Mouse (Mus musculus): Measurements from ENCODE around the gene Rec8. TPM values are rescaled to one million over a fixed set of nuclear protein-coding genes. Genes with fewer than 3 reads are reported as not detected.

The Rec8 gene
- 4.5 TPM in 2 replicates for polyA plus RNA-seq (2015; fragmentation: Nextera tagmentation; extraction: Ambion mirVana)

DNA sequence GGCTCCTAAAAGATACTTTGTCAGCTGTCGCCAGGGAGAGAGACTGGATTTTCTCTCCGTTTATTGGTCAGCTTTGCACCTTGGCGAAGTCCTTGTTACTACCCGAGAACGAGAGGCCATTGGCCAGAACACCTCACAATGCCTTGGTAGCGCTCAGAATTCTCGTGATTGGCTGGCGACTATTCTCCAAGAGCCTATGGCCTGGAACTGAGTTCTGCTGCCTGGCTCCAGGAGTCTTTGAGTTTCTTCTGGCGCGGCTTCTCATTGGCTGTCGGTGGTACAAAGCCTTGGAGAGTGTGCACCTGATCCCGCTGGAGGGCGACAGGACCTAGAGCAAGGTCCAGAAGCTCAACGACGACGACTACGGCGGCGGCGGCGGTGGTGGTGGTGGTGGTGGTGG, at the start of gene Rec8:
TSS of gene Rec8 (plus strand) at position 216 of the 400 bp plus-strand sequence.
- Histone ChIP-seq H3K4me3 (ENCODE audit: low read depth, low read length) (peak within 1 kb of the TSS; percentile 20), H3K9me3 (ENCODE audit: control insufficient read depth, low read length) (no peaks in the 10 kb centered on the region), H3K27me3 (ENCODE audit: control insufficient read depth, insufficient read depth, low read length) (no peaks in the 10 kb centered on the region), H3K27ac (replicated peaks) (no peak within 1 kb of the TSS), H3K4me2 (replicated peaks; ENCODE audit: low read depth) (peak within 1 kb of the TSS; percentile 35), H3K9ac (ENCODE audit: low read length) (peak within 1 kb of the TSS; percentile 41; the same call in 1 of the 2 replicates), H3K4me1 (replicated peaks; ENCODE audit: control insufficient read depth, insufficient read depth) (no peaks in the 10 kb centered on the region), H3K36me3 (ENCODE audit: control insufficient read depth, insufficient read depth, low read length) (no peaks in the 10 kb centered on the region)
- peak; percentile 59 for TF ChIP-seq CTCF (IDR thresholded peaks at IDR 0.05; ENCODE audit: low read depth)
- no peak for TF ChIP-seq EP300 (optimal IDR thresholded peaks at IDR 0.05)
- DNase-seq (ENCODE audit: low spot score) = peak; percentile 84
- WGBS = 15% methylated on average over 19 of the region's 21 CpGs
- ATAC-seq (ENCODE audit: low FRiP score, low TSS enrichment) = peak; percentile 91

DNA sequence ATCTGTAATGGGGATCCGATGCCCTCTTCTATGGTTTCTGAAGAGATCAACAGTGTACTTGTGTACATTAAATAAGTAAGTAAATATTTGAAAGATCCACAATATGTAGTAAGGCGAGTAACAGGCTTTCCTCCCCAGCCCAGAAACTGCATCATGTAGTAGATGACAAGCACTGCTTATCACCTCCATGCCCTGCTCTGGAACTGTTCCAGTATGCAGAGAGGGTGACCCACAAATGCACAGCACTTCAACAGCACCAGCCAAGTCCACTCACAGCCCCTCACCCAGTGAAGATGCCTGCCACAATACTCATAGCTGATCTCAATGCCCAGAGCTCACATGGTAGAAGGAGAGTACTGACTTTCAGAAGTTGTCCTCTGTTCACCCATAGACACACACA, 47.2 kb upstream of the Rec8 start:
- Histone ChIP-seq H3K4me3 (ENCODE audit: low read depth, low read length) (no peak overlapping the region), H3K27me3 (ENCODE audit: control insufficient read depth, insufficient read depth, low read length) (no peaks in the 10 kb centered on the region), H3K4me1 (replicated peaks; ENCODE audit: control insufficient read depth, insufficient read depth) (no peaks in the 10 kb centered on the region), H3K9ac (ENCODE audit: low read length) (no peak overlapping the region), H3K27ac (replicated peaks) (no peak overlapping the region), H3K36me3 (ENCODE audit: control insufficient read depth, insufficient read depth, low read length) (peaks cover 19% of the 10 kb centered on the region), H3K4me2 (replicated peaks; ENCODE audit: low read depth) (no peak overlapping the region), H3K9me3 (ENCODE audit: control insufficient read depth, low read length) (no peaks in the 10 kb centered on the region)
- ATAC-seq (ENCODE audit: low FRiP score, low TSS enrichment) = no peak
- DNase-seq (ENCODE audit: low spot score) = no peak
- TF ChIP-seq CTCF (IDR thresholded peaks at IDR 0.05; ENCODE audit: low read depth) (no peak), EP300 (optimal IDR thresholded peaks at IDR 0.05) (no peak)
- 69% methylated on average over 2 of the region's 2 CpGs for WGBS

GRCm38 (mm10) chr14:55571760-55572159, 46.1 kb upstream of the Rec8 start:
- H3K4me3 ChIP-seq (ENCODE audit: low read depth, low read length) = no peak overlapping the region
- no peaks in the 10 kb centered on the region for H3K27me3 ChIP-seq (ENCODE audit: control insufficient read depth, insufficient read depth, low read length)
- H3K9ac ChIP-seq (ENCODE audit: low read length) = no peak overlapping the region
- DNase-seq (ENCODE audit: low spot score) (no peak), ATAC-seq (ENCODE audit: low FRiP score, low TSS enrichment) (no peak)
- H3K4me2 ChIP-seq (replicated peaks; ENCODE audit: low read depth) = no peak overlapping the region
- H3K4me1 ChIP-seq (replicated peaks; ENCODE audit: control insufficient read depth, insufficient read depth) = no peaks in the 10 kb centered on the region
- peaks cover 15% of the 10 kb centered on the region for H3K36me3 ChIP-seq (ENCODE audit: control insufficient read depth, insufficient read depth, low read length)
- H3K9me3 ChIP-seq (ENCODE audit: control insufficient read depth, low read length) = no peaks in the 10 kb centered on the region
- no peak overlapping the region for H3K27ac ChIP-seq (replicated peaks)
- TF ChIP-seq CTCF (IDR thresholded peaks at IDR 0.05; ENCODE audit: low read depth) = no peak

DNA sequence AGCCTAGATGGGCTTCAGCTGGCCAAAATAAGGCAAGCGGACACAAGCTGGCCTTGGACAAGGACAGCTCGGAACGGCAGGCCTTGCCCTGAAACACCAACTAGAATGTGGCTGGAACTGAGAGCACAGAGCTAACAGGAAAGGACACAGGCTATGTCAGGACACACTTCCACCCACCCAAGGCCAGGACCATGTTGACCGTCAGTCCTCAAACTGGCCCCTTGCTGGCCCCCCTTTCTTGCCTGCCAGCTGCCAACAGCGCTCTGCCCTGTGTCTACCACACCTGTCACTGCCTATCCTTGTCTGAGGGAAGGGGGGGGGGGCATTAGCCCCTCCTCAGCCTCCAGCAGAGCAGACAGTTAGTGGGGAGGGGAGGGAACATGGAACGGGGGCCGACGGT, 42.5 kb upstream of the Rec8 start, which contains the start of gene Fitm1:
TSS of gene Fitm1 (plus strand) at position 316 of the 400 bp plus-strand sequence.
- Histone ChIP-seq H3K27me3 (ENCODE audit: control insufficient read depth, insufficient read depth, low read length) (no peaks in the 10 kb centered on the region), H3K36me3 (ENCODE audit: control insufficient read depth, insufficient read depth, low read length) (no peaks in the 10 kb centered on the region; the same call in 1 of the 2 replicates), H3K4me2 (replicated peaks; ENCODE audit: low read depth) (no peak within 1 kb of the TSS), H3K27ac (replicated peaks) (no peak within 1 kb of the TSS), H3K9me3 (ENCODE audit: control insufficient read depth, low read length) (no peaks in the 10 kb centered on the region), H3K4me1 (replicated peaks; ENCODE audit: control insufficient read depth, insufficient read depth) (no peaks in the 10 kb centered on the region), H3K9ac (ENCODE audit: low read length) (no peak within 1 kb of the TSS), H3K4me3 (ENCODE audit: low read depth, low read length) (no peak within 1 kb of the TSS)
- DNase-seq (ENCODE audit: low spot score) = no peak
- TF ChIP-seq EP300 (optimal IDR thresholded peaks at IDR 0.05) (no peak), CTCF (IDR thresholded peaks at IDR 0.05; ENCODE audit: low read depth) (no peak)
- WGBS = 81% methylated on average over 5 of the region's 8 CpGs
- ATAC-seq (ENCODE audit: low FRiP score, low TSS enrichment) = no peak

- Histone ChIP-seq H3K4me2 (replicated peaks; ENCODE audit: low read depth) (no peak overlapping the region), H3K4me1 (replicated peaks; ENCODE audit: control insufficient read depth, insufficient read depth) (no peaks in the 10 kb centered on the region), H3K9me3 (ENCODE audit: control insufficient read depth, low read length) (no peaks in the 10 kb centered on the region), H3K9ac (ENCODE audit: low read length) (no peak overlapping the region), H3K27me3 (ENCODE audit: control insufficient read depth, insufficient read depth, low read length) (no peaks in the 10 kb centered on the region), H3K36me3 (ENCODE audit: control insufficient read depth, insufficient read depth, low read length) (peaks cover 2% of the 10 kb centered on the region; the same call in 1 of the 2 replicates), H3K27ac (replicated peaks) (no peak overlapping the region), H3K4me3 (ENCODE audit: low read depth, low read length) (no peak overlapping the region)
- ATAC-seq (ENCODE audit: low FRiP score, low TSS enrichment) = no peak
- TF ChIP-seq EP300 (optimal IDR thresholded peaks at IDR 0.05) (no peak), CTCF (IDR thresholded peaks at IDR 0.05; ENCODE audit: low read depth) (no peak)
- DNase-seq (ENCODE audit: low spot score) = no peak
- WGBS = 68% methylated on average over 13 of the region's 13 CpGs
Measured at GRCm38 (mm10) chr14:55575711-55576110, 42.1 kb upstream of the Rec8 start.

GRCm38 (mm10) chr14:55576376-55576775, 41.5 kb upstream of the Rec8 start:
- 76% methylated on average over 16 of the region's 16 CpGs for whole genome bisulfite sequencing
- no peaks in the 10 kb centered on the region for H3K9me3 ChIP-seq (ENCODE audit: control insufficient read depth, low read length)
- TF ChIP-seq CTCF (IDR thresholded peaks at IDR 0.05; ENCODE audit: low read depth) (no peak), EP300 (optimal IDR thresholded peaks at IDR 0.05) (no peak)
- ATAC-seq (ENCODE audit: low FRiP score, low TSS enrichment) (no peak), DNase-seq (ENCODE audit: low spot score) (no peak)
- H3K4me3 ChIP-seq (ENCODE audit: low read depth, low read length) = no peak overlapping the region
- H3K9ac ChIP-seq (ENCODE audit: low read length) = no peak overlapping the region
- H3K36me3 ChIP-seq (ENCODE audit: control insufficient read depth, insufficient read depth, low read length) = peaks cover 4% of the 10 kb centered on the region; the same call in 1 of the 2 replicates
- no peaks in the 10 kb centered on the region for H3K27me3 ChIP-seq (ENCODE audit: control insufficient read depth, insufficient read depth, low read length)
- H3K4me1 ChIP-seq (replicated peaks; ENCODE audit: control insufficient read depth, insufficient read depth) = no peaks in the 10 kb centered on the region
- no peak overlapping the region for H3K4me2 ChIP-seq (replicated peaks; ENCODE audit: low read depth)
- no peak overlapping the region for H3K27ac ChIP-seq (replicated peaks)
